Mouse (Mus musculus): ENCODE results near the gene Tradd. TPM values are rescaled to one million over a fixed set of nuclear protein-coding genes. Genes with fewer than 3 reads are reported as not detected.

The Tradd gene
- polyA plus RNA-seq, 1 experiment, result 39.7 TPM

GRCm38 (mm10) chr8:105263244-105263912 is 1.0 kb downstream of the Tradd start:
- no peak for TF ChIP-seq GATA1 (IDR thresholded peaks at IDR 0.05; ENCODE audit: low read length)

DNA sequence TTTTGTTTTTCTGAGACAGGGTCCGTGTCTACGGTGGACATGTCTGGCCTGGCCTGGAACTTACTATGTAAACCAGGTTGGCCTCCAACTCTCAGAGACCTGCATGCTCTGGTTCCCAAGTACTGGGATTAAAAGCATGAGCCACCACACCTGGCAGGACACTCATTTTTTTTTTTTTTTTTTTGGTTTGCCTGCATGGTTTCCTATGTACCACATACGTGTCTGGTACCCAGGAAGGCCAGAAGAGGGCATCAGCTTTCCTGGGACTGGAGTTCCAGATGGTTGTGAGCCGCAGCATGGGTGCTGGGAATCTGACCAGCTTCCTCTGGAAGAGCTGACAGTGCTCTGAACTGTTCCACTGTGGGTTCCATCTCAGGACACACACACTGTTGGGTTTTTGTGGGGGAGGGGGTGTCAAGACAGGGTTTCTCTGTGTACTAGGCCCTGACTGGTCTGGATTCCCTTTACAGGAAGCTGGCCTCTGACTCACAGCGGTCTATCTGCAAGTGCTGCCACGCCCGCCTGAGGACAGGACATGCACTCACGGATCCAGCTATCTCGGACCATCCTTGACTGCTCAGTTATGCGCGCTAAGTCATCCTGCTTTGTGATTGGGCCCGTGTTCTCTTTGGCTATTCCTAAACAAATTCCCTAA is 3.0 kb downstream of the Tradd start:
- no peak for TF ChIP-seq GATA1 (IDR thresholded peaks at IDR 0.05; ENCODE audit: low read length)

DNA sequence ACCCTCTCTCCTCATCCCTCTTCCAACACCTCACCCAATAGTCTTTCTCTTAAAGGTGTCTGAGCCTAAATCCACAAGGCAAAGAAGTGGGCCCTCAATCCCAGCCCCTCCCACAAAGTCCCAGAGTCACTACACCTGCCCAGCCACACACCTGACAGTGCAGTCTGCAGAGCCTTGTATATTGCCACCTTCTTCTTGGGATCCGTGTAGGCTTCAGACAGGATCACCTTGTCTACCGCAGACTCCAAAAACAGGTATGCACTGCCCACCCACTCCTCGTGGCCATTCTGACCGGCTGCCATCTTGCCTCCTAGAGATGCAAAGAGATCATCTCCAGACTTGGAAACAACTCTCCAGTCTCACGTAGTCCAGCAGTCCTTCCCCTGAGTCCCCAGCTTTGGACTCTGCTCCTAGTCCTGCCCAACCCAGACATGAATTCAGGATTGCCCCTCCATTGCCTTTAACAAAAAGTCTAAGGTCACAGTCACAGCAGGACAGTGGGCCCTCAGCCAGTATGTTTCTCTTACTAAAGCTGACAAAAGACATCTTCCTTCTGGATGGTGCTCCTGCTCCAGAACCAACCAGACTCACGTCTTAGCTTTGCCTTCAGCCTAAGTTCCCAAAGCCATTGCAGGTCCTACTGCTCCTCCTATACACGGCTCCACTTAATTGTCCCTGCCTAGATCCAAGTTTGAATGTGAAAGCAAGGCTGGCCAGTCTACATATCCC is 3.9 kb downstream of the Tradd start:
- no peak for TF ChIP-seq GATA1 (IDR thresholded peaks at IDR 0.05; ENCODE audit: low read length)

DNA sequence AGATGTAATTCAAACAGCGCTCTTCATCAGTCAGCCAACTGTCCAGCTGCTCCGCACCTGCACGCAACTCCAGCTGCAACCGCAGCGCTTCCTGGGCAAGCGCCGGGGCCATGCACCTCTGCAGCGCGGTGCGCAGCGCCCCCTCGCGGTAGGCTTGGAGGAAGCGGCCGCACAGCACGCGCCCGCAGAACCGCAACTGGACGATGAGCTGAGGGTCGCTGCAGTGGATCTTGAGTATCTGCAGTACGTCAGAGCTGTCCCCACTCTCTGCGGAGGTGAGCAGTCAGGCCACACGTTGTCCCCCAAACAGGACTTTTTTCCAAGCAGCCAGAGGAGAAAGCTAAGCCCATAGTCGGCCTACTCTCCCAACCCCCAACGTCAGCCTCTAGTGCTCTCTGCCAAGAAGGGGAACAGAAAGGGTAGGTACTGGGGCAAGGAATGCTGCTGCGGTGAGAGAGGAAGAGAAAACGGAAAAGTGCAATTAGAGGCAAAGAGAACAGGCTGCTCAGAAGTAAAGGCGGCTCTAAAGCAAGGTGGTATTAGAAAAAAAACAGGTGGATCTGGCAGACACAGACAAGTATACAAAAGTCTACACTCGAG is 4.6 kb downstream of the Tradd start:
- TF ChIP-seq GATA1 (IDR thresholded peaks at IDR 0.05; ENCODE audit: low read length), result no peak

DNA sequence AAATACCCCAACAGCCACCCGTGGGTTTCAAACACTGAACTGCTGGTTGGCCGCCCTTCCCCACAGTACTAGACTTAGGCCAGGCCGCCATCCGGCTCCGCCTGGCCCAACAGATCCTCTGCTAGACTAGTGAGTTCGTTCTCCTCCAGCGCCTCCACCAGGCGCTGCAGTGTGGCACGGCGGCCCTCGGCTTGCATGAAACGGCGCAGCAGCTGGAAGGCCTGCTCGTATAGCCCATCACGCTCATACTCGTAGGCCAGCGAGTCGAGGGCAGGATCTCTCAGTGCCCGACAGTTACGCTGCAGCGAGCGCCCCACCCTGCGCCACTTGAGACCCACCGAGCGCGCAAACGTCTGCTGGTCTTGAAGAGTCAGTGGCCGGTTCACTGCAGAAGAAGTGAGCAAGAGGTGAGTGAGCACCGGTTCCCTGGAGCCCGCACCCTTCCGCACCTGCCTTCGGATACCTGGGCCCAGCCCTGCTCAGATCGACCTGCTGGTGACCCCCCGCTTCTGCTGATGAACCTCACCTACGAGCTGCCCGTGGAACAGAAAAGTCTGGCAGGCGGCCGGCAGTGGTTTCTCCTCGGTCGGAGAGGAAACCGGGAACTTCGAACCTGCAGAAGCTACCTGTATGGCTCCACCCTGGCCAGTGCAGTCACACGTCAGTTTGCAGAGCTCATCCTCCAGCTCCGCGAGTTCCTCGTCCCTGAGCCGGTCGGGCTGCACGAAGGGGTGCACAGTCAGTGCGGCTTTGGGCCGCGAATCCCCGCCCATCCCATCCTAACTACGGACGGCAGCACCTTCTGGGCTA is 5.3 kb downstream of the Tradd start:
- TF ChIP-seq GATA1 (IDR thresholded peaks at IDR 0.05; ENCODE audit: low read length), result no peak

DNA sequence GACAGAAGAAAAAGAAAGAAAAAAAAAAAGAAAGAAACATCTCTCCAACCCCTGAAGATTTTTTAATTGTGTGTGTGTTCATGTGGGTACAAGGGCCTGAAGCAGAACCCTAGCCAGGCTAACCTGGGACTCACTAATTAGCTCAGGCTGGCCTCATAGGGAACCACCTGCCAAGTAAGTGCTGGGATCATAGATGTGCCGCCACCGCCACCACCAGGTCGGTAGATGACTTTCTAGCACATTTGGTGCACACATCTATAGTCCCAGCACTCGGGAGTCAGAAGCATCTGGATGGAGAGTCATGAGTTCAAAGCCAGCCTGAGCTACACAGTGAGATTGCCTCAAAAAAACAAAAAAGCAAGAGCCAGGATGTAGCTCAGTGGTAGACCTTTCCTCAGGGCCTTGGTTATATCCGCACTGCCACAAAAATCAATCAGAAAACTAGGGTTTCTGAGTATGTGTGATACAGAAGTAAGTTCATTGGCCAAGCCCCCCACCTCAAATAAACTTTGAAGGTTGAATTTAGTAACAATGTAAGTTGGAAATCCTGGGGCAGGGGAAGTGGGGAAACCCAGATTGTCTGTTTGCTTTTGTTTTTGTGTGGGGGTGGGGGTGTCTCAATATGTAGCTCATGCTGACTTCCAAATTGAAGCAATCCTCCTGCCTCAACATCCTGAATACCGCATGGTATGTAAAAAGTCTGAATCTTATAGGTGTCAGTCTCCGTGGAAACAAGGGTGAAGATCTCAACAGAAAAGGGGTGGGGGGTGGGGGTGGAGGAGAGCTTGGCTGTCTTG is 6.9 kb downstream of the Tradd start:
- TF ChIP-seq GATA1 (IDR thresholded peaks at IDR 0.05; ENCODE audit: low read length), result no peak

DNA sequence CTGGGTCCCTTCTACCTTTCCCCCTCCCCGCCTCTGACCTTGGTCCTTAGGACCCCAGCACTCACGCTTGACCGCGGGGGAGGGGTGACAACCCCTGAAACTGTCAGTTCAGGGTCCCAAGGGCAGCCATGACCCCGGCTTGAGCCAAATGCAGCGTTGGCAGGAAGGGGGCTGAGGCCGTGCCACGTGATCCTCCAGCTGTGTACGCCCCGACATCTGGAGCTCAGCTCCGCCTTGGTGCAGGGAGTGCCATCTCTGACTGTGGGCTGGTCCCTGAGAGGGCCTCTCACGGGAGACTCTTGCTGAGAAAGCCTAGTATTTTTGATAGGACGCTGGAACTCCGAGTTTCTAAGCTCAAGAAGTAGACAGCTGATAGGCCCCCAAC is 9.5 kb downstream of the Tradd start, which contains the start of gene B3gnt9:
Gene B3gnt9 (minus strand): TSS at position 188 of the 385 bp plus-strand sequence.
- no peak for TF ChIP-seq GATA1 (IDR thresholded peaks at IDR 0.05; ENCODE audit: low read length)

DNA sequence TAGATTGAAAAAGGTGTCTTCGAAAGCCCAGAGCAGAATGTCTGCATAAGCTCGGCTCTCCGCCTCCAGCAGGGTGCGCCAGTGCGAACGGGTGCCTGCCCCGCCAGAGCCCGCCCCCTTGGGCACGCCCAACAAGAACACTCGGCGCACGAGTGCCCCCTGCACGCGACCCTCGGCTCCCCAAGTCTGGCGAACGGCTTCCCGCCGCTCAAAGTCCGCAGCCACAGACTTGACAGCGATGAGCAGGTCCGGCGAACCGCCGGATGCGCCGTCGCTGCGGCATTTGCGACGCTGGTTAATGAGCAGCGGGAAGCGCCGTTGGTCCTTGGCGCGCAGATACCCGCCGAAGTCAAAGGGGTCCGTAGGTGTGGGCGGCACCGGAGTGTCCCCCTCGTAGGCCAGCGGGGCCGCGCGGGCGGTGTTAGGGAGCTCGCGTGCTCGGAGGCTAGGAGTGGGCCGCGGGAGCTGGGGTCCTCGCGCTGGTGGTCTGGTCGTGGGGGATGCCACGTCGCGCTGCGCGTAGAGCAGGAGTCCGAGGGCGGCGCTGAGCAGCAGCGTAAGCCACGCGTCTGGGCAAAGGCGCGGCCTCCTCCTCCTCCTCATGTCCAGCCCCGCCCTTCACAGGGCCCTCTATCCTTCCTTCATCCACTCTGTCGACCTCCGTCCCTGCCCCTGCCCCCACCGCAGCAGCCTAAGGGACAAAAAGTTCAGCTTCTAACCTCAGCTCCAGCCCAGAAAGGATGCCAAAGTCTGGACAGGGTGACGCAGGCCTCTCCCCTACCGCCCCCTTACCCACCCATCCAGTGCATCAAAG is 10.1 kb downstream of the Tradd start:
- no peak for TF ChIP-seq GATA1 (IDR thresholded peaks at IDR 0.05; ENCODE audit: low read length)

DNA sequence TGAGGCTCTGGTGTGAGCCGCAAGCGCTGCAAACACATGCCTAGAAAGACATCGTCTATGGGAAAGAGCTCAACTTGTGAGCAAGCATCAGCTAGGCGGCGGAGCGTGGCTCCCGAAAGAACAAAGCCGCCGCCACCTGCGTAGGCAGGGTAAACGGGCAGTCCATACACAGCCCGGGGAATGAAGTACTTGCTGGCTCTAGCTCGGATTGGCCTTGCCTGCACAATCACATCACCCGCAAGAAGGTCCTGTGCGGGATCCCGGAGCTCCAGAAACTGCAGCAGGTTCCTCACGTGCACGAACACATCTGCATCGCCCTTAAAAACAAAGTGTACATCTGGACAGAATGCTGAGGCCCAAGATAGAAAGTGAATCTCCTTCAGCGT is 10.7 kb downstream of the Tradd start:
- no peak for TF ChIP-seq GATA1 (IDR thresholded peaks at IDR 0.05; ENCODE audit: low read length)

DNA sequence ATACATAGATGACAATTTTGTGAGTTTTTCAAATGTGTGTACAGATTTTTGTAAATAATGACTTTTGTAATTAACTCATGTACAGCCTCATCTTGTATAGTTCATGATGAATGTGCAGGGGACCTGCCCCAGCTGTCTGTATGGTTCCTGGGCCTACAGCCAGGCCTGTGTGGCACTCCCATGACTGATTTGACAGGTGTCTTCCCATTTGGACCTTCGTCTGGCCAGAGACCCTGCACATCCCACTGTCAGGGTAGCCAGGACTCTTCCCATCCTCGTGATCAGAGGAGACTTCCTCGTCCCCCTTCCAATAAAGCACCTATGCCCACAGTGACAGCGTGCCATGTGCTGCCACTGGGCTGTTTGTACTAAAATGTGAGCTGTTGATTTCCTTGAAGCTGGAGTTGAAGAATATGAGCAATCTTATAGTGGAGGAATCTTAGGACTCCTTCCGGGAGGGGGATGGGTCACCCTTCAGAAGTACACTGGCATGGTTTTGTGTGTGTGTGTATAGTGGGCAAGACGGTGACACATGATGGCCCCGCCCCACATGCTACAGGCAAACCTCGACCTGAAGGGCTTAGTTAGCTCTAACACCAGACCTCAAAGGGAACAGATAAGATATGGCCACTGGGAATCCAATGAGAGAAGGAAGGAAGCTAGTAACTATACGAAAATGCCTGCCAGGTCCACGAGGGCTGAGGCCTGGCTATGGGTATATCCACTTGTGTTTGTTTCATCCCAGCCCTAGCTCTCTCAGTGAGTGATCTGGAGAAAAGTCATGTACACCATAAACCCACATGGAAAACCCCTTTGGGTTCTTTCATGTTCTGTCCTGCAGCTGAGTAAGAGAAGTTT is 11.5 kb downstream of the Tradd start:
- TF ChIP-seq GATA1 (IDR thresholded peaks at IDR 0.05; ENCODE audit: low read length), result no peak

- TF ChIP-seq GATA1 (IDR thresholded peaks at IDR 0.05; ENCODE audit: low read length), result no peak
Measured at GRCm38 (mm10) chr8:105251954-105252353, 12.5 kb downstream of the Tradd start.

- TF ChIP-seq GATA1 (IDR thresholded peaks at IDR 0.05; ENCODE audit: low read length), result no peak
Measured at GRCm38 (mm10) chr8:105241016-105241415, 23.4 kb downstream of the Tradd start.

Data from G1E-ER4 (cell line).